Mouse (Mus musculus) hindbrain, embryonic 12.5 days (tissue): ENCODE measurements at regions not wholly inside any gene's neighbourhood (a gene's known extent, or its start where the extent isn't known, plus 50 kb on each side); places are given as distances from the start of the nearest gene placed in this dataset.

Source experiments
- ATAC-seq: fragments of 200-750 bp; cut with Nextera tagmentation; 2 replicates; pipeline ENCODE4 v1.8.0; 2017; ENCODE audit warnings: moderate TSS enrichment; ENCODE audit not compliant: low FRiP score
- H3K27ac ChIP-seq: fragments of 300-500 bp; sonication (generic); 2 replicates; pipeline ENCODE4 v1.5.1; 2016; ENCODE audit warnings: mild to moderate bottlenecking
- H3K27me3 ChIP-seq: fragments of 300-500 bp; sonication (generic); 2 replicates; pipeline ENCODE4 v1.6.1; 2016; ENCODE audit warnings: mild to moderate bottlenecking
- H3K36me3 ChIP-seq: fragments of 300-500 bp; sonication (generic); 2 replicates; pipeline ENCODE4 v1.6.1; 2016; ENCODE audit warnings: mild to moderate bottlenecking
- H3K4me1 ChIP-seq: fragments of 300-500 bp; sonication (generic); 2 replicates; pipeline ENCODE4 v1.6.1; 2016
- H3K4me2 ChIP-seq: fragments of 300-500 bp; sonication (generic); replicated peaks from 2 replicates; pipeline ENCODE4 v1.6.1; 2016; ENCODE audit warnings: mild to moderate bottlenecking
- H3K4me3 ChIP-seq: fragments of 300-500 bp; sonication (generic); 2 replicates; pipeline ENCODE4 v1.5.1; 2016; ENCODE audit warnings: mild to moderate bottlenecking
- H3K9ac ChIP-seq: fragments of 300-500 bp; sonication (generic); 2 replicates; pipeline ENCODE4 v1.6.1; 2016; ENCODE audit warnings: mild to moderate bottlenecking, moderate library complexity
- H3K9me3 ChIP-seq: fragments of 300-500 bp; sonication (generic); replicated peaks from 2 replicates; pipeline ENCODE4 v1.6.1; 2016; ENCODE audit warnings: mild to moderate bottlenecking
- WGBS: fragments of 180-500 bp; shearing (Covaris S2); methylation state at CpG from one replicate; pipeline ENCODE4 v1.1.7; 2016; 5-methylcytosine and 5-hydroxymethylcytosine counted together

- ATAC-seq = no peak
- Histone ChIP-seq H3K4me2 (no peak overlapping the region), H3K4me3 (no peak overlapping the region), H3K9me3 (no peaks in the 10 kb centered on the region), H3K36me3 (no peaks in the 10 kb centered on the region), H3K4me1 (peaks cover 40% of the 10 kb centered on the region), H3K27me3 (no peaks in the 10 kb centered on the region; the same call in 1 of the 2 replicates), H3K9ac (no peak overlapping the region), H3K27ac (no peak overlapping the region)
- 49% methylated on average over 12 of the region's 12 CpGs for WGBS
These were observed 247.1 kb downstream of the Ttll7 start for GRCm38 (mm10) chr3:147099143-147099713.

GRCm38 (mm10) chr3:147101053-147101764 lies 249.0 kb downstream of the Ttll7 start:
- Histone ChIP-seq H3K4me3 (no peak overlapping the region), H3K9me3 (no peaks in the 10 kb centered on the region), H3K36me3 (no peaks in the 10 kb centered on the region), H3K4me1 (peaks cover 40% of the 10 kb centered on the region), H3K4me2 (no peak overlapping the region), H3K27me3 (no peaks in the 10 kb centered on the region; the same call in 1 of the 2 replicates), H3K9ac (no peak overlapping the region; the same call in 1 of the 2 replicates), H3K27ac (peak overlapping the region; percentile 48; the same call in 1 of the 2 replicates)
- WGBS = 41% methylated on average over 7 of the region's 7 CpGs
- peak; percentile 43; the same call in 1 of the 2 replicates for ATAC-seq

- H3K27ac ChIP-seq = 0 out of 2 replicates have a peak overlapping the region, but pooled peaks have one; percentile 48
- peak; percentile 49; the same call in 1 of the 2 replicates for ATAC-seq
- H3K9ac ChIP-seq = no peak overlapping the region
- WGBS = 38% methylated on average over 3 of the region's 3 CpGs
- no peaks in the 10 kb centered on the region; the same call in 1 of the 2 replicates for H3K27me3 ChIP-seq
- no peak overlapping the region for H3K4me2 ChIP-seq
- no peak overlapping the region for H3K4me3 ChIP-seq
- no peaks in the 10 kb centered on the region for H3K36me3 ChIP-seq
- H3K9me3 ChIP-seq = no peaks in the 10 kb centered on the region
- peaks cover 40% of the 10 kb centered on the region for H3K4me1 ChIP-seq
These were observed 249.6 kb downstream of the Ttll7 start for GRCm38 (mm10) chr3:147101765-147102113.

GRCm38 (mm10) chr3:147103428-147103827 lies 251.3 kb downstream of the Ttll7 start:
- Histone ChIP-seq H3K9me3 (no peaks in the 10 kb centered on the region), H3K4me2 (no peak overlapping the region), H3K4me1 (peaks cover 35% of the 10 kb centered on the region), H3K27ac (no peak overlapping the region), H3K27me3 (no peaks in the 10 kb centered on the region; the same call in 1 of the 2 replicates), H3K9ac (no peak overlapping the region), H3K36me3 (no peaks in the 10 kb centered on the region), H3K4me3 (no peak overlapping the region)
- WGBS = 46% methylated on average over 7 of the region's 7 CpGs
- peak; percentile 55; the same call in 1 of the 2 replicates for ATAC-seq

- no peak overlapping the region for H3K4me3 ChIP-seq
- H3K27ac ChIP-seq = no peak overlapping the region
- no peak overlapping the region for H3K4me2 ChIP-seq
- H3K9ac ChIP-seq = no peak overlapping the region
- no peak for ATAC-seq
- WGBS = 91% methylated on average over 4 of the region's 4 CpGs
- no peaks in the 10 kb centered on the region for H3K27me3 ChIP-seq
- H3K4me1 ChIP-seq = no peaks in the 10 kb centered on the region
- no peaks in the 10 kb centered on the region for H3K36me3 ChIP-seq
- H3K9me3 ChIP-seq = no peaks in the 10 kb centered on the region
These were observed 265.4 kb downstream of the Ttll7 start for GRCm38 (mm10) chr3:147117609-147118008.

- Histone ChIP-seq H3K9ac (no peak overlapping the region), H3K9me3 (no peaks in the 10 kb centered on the region), H3K4me3 (no peak overlapping the region), H3K4me2 (no peak overlapping the region), H3K36me3 (no peaks in the 10 kb centered on the region), H3K27me3 (no peaks in the 10 kb centered on the region), H3K4me1 (no peaks in the 10 kb centered on the region), H3K27ac (no peak overlapping the region)
- no peak for ATAC-seq
- 71% methylated on average over 5 of the region's 5 CpGs for WGBS
These were observed 265.9 kb downstream of the Ttll7 start for GRCm38 (mm10) chr3:147118092-147118491.

GRCm38 (mm10) chr3:147118622-147119021 lies 266.5 kb downstream of the Ttll7 start:
- Histone ChIP-seq H3K9ac (no peak overlapping the region), H3K27me3 (no peaks in the 10 kb centered on the region), H3K4me2 (no peak overlapping the region), H3K36me3 (no peaks in the 10 kb centered on the region), H3K27ac (no peak overlapping the region), H3K4me3 (no peak overlapping the region), H3K4me1 (no peaks in the 10 kb centered on the region), H3K9me3 (no peaks in the 10 kb centered on the region)
- 92% methylated on average over 6 of the region's 6 CpGs for WGBS
- no peak for ATAC-seq

GRCm38 (mm10) chr3:147121826-147122225 lies 269.7 kb downstream of the Ttll7 start:
- Histone ChIP-seq H3K27ac (no peak overlapping the region), H3K9me3 (no peaks in the 10 kb centered on the region), H3K4me3 (no peak overlapping the region), H3K4me2 (no peak overlapping the region), H3K36me3 (no peaks in the 10 kb centered on the region), H3K9ac (no peak overlapping the region), H3K27me3 (no peaks in the 10 kb centered on the region), H3K4me1 (no peaks in the 10 kb centered on the region)
- no peak for ATAC-seq
- WGBS = 82% methylated on average over 6 of the region's 6 CpGs

- H3K27ac ChIP-seq = no peak overlapping the region
- no peaks in the 10 kb centered on the region for H3K27me3 ChIP-seq
- H3K9me3 ChIP-seq = no peaks in the 10 kb centered on the region
- H3K36me3 ChIP-seq = no peaks in the 10 kb centered on the region
- no peak overlapping the region for H3K4me2 ChIP-seq
- no peak overlapping the region for H3K9ac ChIP-seq
- no peak overlapping the region for H3K4me3 ChIP-seq
- ATAC-seq = no peak
- H3K4me1 ChIP-seq = no peaks in the 10 kb centered on the region
- 75% methylated on average over 6 of the region's 6 CpGs for WGBS
These were observed 275.6 kb downstream of the Ttll7 start for GRCm38 (mm10) chr3:147127740-147128139.

GRCm38 (mm10) chr3:147132830-147133229 lies 280.7 kb downstream of the Ttll7 start:
- Histone ChIP-seq H3K27ac (no peak overlapping the region), H3K9me3 (no peaks in the 10 kb centered on the region), H3K4me1 (peaks cover 3% of the 10 kb centered on the region; the same call in 1 of the 2 replicates), H3K9ac (no peak overlapping the region), H3K4me3 (no peak overlapping the region), H3K4me2 (no peak overlapping the region), H3K27me3 (no peaks in the 10 kb centered on the region), H3K36me3 (no peaks in the 10 kb centered on the region)
- WGBS = 78% methylated on average over 13 of the region's 13 CpGs
- ATAC-seq = peak; percentile 38; the same call in 1 of the 2 replicates

GRCm38 (mm10) chr3:147133408-147133807 lies 281.2 kb downstream of the Ttll7 start:
- 83% methylated on average over 13 of the region's 13 CpGs for WGBS

GRCm38 (mm10) chr3:147140414-147140813 lies 288.2 kb downstream of the Ttll7 start:
- no peak overlapping the region for H3K27ac ChIP-seq
- no peak overlapping the region for H3K9ac ChIP-seq
- WGBS = 56% methylated on average over 3 of the region's 3 CpGs
- no peak overlapping the region for H3K4me2 ChIP-seq
- no peaks in the 10 kb centered on the region for H3K4me1 ChIP-seq
- no peaks in the 10 kb centered on the region for H3K27me3 ChIP-seq
- no peaks in the 10 kb centered on the region for H3K36me3 ChIP-seq
- no peak overlapping the region for H3K4me3 ChIP-seq
- no peak for ATAC-seq
- no peaks in the 10 kb centered on the region for H3K9me3 ChIP-seq

More at GRCm38 (mm10) chr3:147133408-147133807, 281.2 kb downstream of the Ttll7 start:
- no peaks in the 10 kb centered on the region for H3K27me3 ChIP-seq
- no peak overlapping the region for H3K4me2 ChIP-seq
- no peak overlapping the region for H3K9ac ChIP-seq
- no peaks in the 10 kb centered on the region for H3K9me3 ChIP-seq
- H3K4me3 ChIP-seq = no peak overlapping the region
- peaks cover 3% of the 10 kb centered on the region; the same call in 1 of the 2 replicates for H3K4me1 ChIP-seq
- H3K27ac ChIP-seq = no peak overlapping the region
- ATAC-seq = no peak
- H3K36me3 ChIP-seq = no peaks in the 10 kb centered on the region

- H3K4me3 ChIP-seq = no peak overlapping the region
- H3K27ac ChIP-seq = no peak overlapping the region
- no peaks in the 10 kb centered on the region for H3K27me3 ChIP-seq
- 70% methylated on average over 3 of the region's 3 CpGs for WGBS
- H3K36me3 ChIP-seq = no peaks in the 10 kb centered on the region
- no peak for ATAC-seq
- no peaks in the 10 kb centered on the region for H3K9me3 ChIP-seq
- no peaks in the 10 kb centered on the region for H3K4me1 ChIP-seq
- H3K9ac ChIP-seq = no peak overlapping the region
- H3K4me2 ChIP-seq = no peak overlapping the region
These were observed 301.3 kb downstream of the Ttll7 start for GRCm38 (mm10) chr3:147153456-147153855.
